Mouse (Mus musculus): ENCODE measurements around the gene 1700001P01Rik. TPM values are rescaled to one million over a fixed set of nuclear protein-coding genes. Genes with fewer than 3 reads are reported as not detected.
"Not testable (repeated sequence)": the region's sequence is repeated elsewhere in the genome, so short reads cannot be mapped to it uniquely, and the experiment has no call there.

1700001P01Rik gene
- total and polyA plus RNA-seq, 2 experiments from 2014 or later = not detected

DNA sequence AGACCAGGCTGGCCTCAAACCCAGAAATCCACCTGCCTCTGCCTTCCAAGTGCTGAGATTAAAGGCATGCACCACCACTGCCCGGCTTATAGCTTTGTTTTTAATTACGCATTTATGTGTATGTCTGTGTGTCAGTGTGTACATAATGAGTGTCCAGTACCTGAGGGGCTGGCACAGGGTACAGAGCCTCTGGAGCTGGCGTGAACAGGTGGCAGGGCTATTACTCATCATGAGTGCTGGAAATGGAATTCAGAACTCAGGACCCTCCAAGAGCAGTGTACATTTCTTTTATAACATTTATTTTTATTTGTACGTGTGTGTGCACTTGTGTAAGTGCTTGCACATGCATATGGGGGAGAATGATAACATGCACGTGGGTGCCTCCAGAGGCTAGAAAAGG, 39.1 kb downstream of the 1700001P01Rik start:
- no peaks in the 10 kb centered on the region for H3K27me3 ChIP-seq (ENCODE audit: insufficient read depth, low read length)
- H3K4me1 ChIP-seq (ENCODE audit: insufficient read depth, low read length) = no peaks in the 10 kb centered on the region
- H3K4me2 ChIP-seq (ENCODE audit: low read depth, low read length) = no peak overlapping the region
- H3K27ac ChIP-seq = no peak overlapping the region
- H3K9me3 ChIP-seq (ENCODE audit: low read length) = no peaks in the 10 kb centered on the region
- WGBS = 87% methylated on average over 5 of the region's 5 CpGs
- H3K9ac ChIP-seq (replicated peaks; ENCODE audit: low read length) = no peak overlapping the region
- peaks cover 8% of the 10 kb centered on the region for H3K36me3 ChIP-seq (ENCODE audit: insufficient read depth, low read length)
- DNase-seq (ENCODE audit: low spot score) = no peak
- H3K4me3 ChIP-seq (ENCODE audit: low read length) = no peak overlapping the region
- no peak for TF ChIP-seq CTCF (IDR thresholded peaks at IDR 0.05; ENCODE audit: low read depth)
- no peak for ATAC-seq

DNA sequence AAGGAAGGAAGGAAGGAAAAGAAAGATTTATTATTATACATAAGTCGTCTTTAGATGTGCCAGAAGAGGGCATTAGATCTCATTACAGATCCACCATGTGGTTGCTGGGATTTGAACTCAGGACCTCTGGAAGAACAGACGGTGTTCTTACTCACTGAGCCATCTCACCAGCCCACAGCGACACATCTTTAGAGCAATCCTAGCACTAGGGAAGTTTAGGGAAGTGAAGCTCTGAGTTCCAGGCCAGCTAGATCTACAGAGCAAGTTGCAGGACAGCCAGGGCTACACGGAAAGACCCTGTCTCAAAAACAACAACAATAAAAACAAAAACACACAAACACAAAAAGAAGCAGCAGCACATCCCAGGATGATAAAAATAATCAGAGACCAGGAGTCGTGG, 40.9 kb downstream of the 1700001P01Rik start:
- not testable (repeated sequence) for H3K4me1 ChIP-seq (ENCODE audit: insufficient read depth, low read length); DNase-seq (ENCODE audit: low spot score); H3K9ac ChIP-seq (replicated peaks; ENCODE audit: low read length); H3K4me2 ChIP-seq (ENCODE audit: low read depth, low read length); H3K27me3 ChIP-seq (ENCODE audit: insufficient read depth, low read length); H3K4me3 ChIP-seq (ENCODE audit: low read length); ATAC-seq; H3K9me3 ChIP-seq (ENCODE audit: low read length); H3K27ac ChIP-seq
- H3K36me3 ChIP-seq (ENCODE audit: insufficient read depth, low read length) = peaks cover 20% of the 10 kb centered on the region
- WGBS = 89% methylated on average over 5 of the region's 5 CpGs

DNA sequence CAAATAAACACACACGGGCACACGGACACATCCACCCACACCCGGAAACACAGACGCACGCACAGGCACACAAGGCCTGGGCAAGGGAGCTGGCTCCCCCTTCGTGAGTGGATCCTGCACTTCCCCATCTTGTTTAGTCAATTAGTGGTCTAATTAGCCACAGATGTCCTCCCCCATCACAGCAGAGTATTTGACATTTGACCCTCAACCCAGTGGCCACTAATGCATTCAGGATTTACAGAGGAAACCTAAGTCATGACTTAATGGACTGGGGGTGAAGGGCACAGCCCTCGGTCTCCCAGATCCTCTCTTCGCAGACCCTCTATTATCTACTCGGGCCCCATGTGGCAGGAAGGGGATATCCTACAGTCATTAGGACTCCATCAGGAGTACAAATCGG, 42.0 kb downstream of the 1700001P01Rik start:
- no peaks in the 10 kb centered on the region for H3K27me3 ChIP-seq (ENCODE audit: insufficient read depth, low read length)
- H3K4me2 ChIP-seq (ENCODE audit: low read depth, low read length) = no peak overlapping the region
- no peak overlapping the region for H3K4me3 ChIP-seq (ENCODE audit: low read length)
- 60% methylated on average over 10 of the region's 10 CpGs for WGBS
- H3K9ac ChIP-seq (replicated peaks; ENCODE audit: low read length) = no peak overlapping the region
- H3K4me1 ChIP-seq (ENCODE audit: insufficient read depth, low read length) = no peaks in the 10 kb centered on the region
- no peak for ATAC-seq
- no peak for TF ChIP-seq CTCF (IDR thresholded peaks at IDR 0.05; ENCODE audit: low read depth)
- H3K36me3 ChIP-seq (ENCODE audit: insufficient read depth, low read length) = peaks cover 27% of the 10 kb centered on the region
- DNase-seq (ENCODE audit: low spot score) = no peak
- no peaks in the 10 kb centered on the region for H3K9me3 ChIP-seq (ENCODE audit: low read length)
- H3K27ac ChIP-seq = no peak overlapping the region

DNA sequence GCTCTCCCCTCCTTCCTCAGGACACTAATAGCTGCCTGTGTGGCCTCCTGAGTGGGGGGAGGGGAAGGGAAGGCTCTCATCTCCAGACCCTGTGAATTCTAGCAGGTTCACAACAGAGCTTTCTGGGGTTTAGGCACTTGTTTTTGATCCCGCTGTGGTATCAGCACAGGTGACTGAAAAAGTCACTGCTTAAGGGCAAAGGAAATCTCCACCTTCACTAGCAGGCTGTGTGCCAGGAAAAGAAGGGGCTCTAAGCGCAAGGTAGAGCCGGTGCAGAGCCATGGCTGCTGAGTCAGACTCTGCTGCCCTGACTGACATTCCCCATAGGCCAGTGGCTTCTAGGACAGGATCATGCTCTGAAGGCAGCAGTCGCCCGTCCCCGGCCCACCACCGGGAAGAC, 47.0 kb downstream of the 1700001P01Rik start:
- no peaks in the 10 kb centered on the region for H3K27me3 ChIP-seq (ENCODE audit: insufficient read depth, low read length)
- H3K4me1 ChIP-seq (ENCODE audit: insufficient read depth, low read length) = no peaks in the 10 kb centered on the region
- H3K36me3 ChIP-seq (ENCODE audit: insufficient read depth, low read length) = peaks cover 65% of the 10 kb centered on the region
- H3K9me3 ChIP-seq (ENCODE audit: low read length) = no peaks in the 10 kb centered on the region
- H3K9ac ChIP-seq (replicated peaks; ENCODE audit: low read length) = no peak overlapping the region
- H3K27ac ChIP-seq = no peak overlapping the region
- DNase-seq (ENCODE audit: low spot score) (no peak), ATAC-seq (no peak)
- no peak for TF ChIP-seq CTCF (IDR thresholded peaks at IDR 0.05; ENCODE audit: low read depth)
- H3K4me3 ChIP-seq (ENCODE audit: low read length) = no peak overlapping the region
- no peak overlapping the region for H3K4me2 ChIP-seq (ENCODE audit: low read depth, low read length)
- WGBS = 94% methylated on average over 7 of the region's 7 CpGs

DNA sequence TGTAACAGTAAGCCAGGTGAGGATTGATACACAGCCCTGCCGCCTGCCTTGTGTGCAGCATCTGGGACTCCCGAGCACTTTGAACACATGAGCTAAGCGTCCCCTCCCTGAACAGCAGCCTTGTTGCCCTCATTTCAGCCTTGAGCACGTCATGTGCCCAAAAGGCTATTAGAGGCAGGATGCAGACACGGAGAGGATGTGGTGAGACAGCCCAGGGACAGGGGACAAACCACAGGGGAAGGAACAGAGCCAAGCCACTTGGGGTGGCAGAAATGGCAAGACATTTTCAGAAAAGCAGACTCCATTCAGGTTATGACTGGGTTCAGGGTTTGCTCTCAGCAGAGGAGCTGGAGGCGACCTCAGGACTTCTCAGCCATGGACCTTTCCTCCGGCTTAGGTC, 47.4 kb downstream of the 1700001P01Rik start:
- H3K9me3 ChIP-seq (ENCODE audit: low read length) = no peaks in the 10 kb centered on the region
- no peaks in the 10 kb centered on the region for H3K27me3 ChIP-seq (ENCODE audit: insufficient read depth, low read length)
- WGBS = 87% methylated on average over 7 of the region's 7 CpGs
- ATAC-seq = no peak
- H3K4me2 ChIP-seq (ENCODE audit: low read depth, low read length) = no peak overlapping the region
- peaks cover 69% of the 10 kb centered on the region for H3K36me3 ChIP-seq (ENCODE audit: insufficient read depth, low read length)
- H3K27ac ChIP-seq = no peak overlapping the region
- no peak overlapping the region for H3K4me3 ChIP-seq (ENCODE audit: low read length)
- DNase-seq (ENCODE audit: low spot score) = no peak
- no peak overlapping the region for H3K9ac ChIP-seq (replicated peaks; ENCODE audit: low read length)
- no peaks in the 10 kb centered on the region for H3K4me1 ChIP-seq (ENCODE audit: insufficient read depth, low read length)
- no peak for TF ChIP-seq CTCF (IDR thresholded peaks at IDR 0.05; ENCODE audit: low read depth)

DNA sequence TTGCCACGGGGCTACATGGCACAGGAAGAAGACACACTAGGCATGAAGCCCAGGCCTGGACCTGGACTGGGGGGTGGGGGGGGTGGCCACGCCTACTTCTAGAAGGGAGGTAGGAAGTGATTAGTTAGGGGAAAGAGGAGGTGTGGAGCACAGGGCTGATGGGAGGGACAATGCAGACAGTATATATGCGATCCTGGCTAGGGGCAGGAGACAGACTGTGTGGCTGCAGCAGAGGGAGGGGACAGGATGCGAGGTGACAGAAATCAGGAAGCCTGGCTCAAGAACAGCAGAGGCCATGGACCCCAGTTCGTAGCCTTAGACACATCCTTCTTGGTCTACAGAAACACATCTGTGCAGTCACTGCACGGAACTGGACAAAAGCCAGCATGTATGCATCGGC, 52.0 kb downstream of the 1700001P01Rik start:
- no peak overlapping the region for H3K27ac ChIP-seq
- ATAC-seq (no peak), DNase-seq (ENCODE audit: low spot score) (no peak)
- H3K4me2 ChIP-seq (ENCODE audit: low read depth, low read length) = no peak overlapping the region
- no peak for TF ChIP-seq CTCF (IDR thresholded peaks at IDR 0.05; ENCODE audit: low read depth)
- H3K9ac ChIP-seq (replicated peaks; ENCODE audit: low read length) = no peak overlapping the region
- no peaks in the 10 kb centered on the region for H3K9me3 ChIP-seq (ENCODE audit: low read length)
- no peaks in the 10 kb centered on the region for H3K27me3 ChIP-seq (ENCODE audit: insufficient read depth, low read length)
- H3K4me1 ChIP-seq (ENCODE audit: insufficient read depth, low read length) = no peaks in the 10 kb centered on the region
- 77% methylated on average over 7 of the region's 7 CpGs for WGBS
- no peak overlapping the region for H3K4me3 ChIP-seq (ENCODE audit: low read length)
- peaks cover 80% of the 10 kb centered on the region for H3K36me3 ChIP-seq (ENCODE audit: insufficient read depth, low read length)

Small RNA genes lying within 50 kb of the gene (microRNA-seq; reads per million reads assigned to microRNA genes)
- gene Mir8102 = 0 reads per million in 2 experiments

Other genes with a start within 250 kb of the 1700001P01Rik start
- 104 and 141 TPM in 2 replicates for gene Srcin1, start 199.7 kb downstream of the 1700001P01Rik start, total RNA-seq (2014; rRNA removed)
- 14.3 and 14.7 TPM in 2 replicates for gene Srcin1, start 199.7 kb downstream of the 1700001P01Rik start, polyA plus RNA-seq (2015; fragmentation: Nextera tagmentation; extraction: Ambion mirVana)
- 11.0 and 12.0 TPM in 2 replicates for gene Epop, start 146.2 kb downstream of the 1700001P01Rik start, total RNA-seq (2014; rRNA removed)
- gene Epop, start 146.2 kb downstream of the 1700001P01Rik start, polyA plus RNA-seq (2015; fragmentation: Nextera tagmentation; extraction: Ambion mirVana) = 2.3 and 2.4 TPM in 2 replicates
- 43.9 and 60.8 TPM in 2 replicates for gene Mllt6, start 112.5 kb downstream of the 1700001P01Rik start, total RNA-seq (2014; rRNA removed)
- 1.5 and 1.7 TPM in 2 replicates for gene Mllt6, start 112.5 kb downstream of the 1700001P01Rik start, polyA plus RNA-seq (2015; fragmentation: Nextera tagmentation; extraction: Ambion mirVana)
- 21.2 and 24.0 TPM in 2 replicates for gene Cisd3, start 90.1 kb downstream of the 1700001P01Rik start, total RNA-seq (2014; rRNA removed)
- gene Cisd3, start 90.1 kb downstream of the 1700001P01Rik start, polyA plus RNA-seq (2015; fragmentation: Nextera tagmentation; extraction: Ambion mirVana) = 47.6 and 52.0 TPM in 2 replicates
- gene Pcgf2, start 75.4 kb downstream of the 1700001P01Rik start, total RNA-seq (2014; rRNA removed) = 11.3 and 18.0 TPM in 2 replicates
- gene Pcgf2, start 75.4 kb downstream of the 1700001P01Rik start, polyA plus RNA-seq (2015; fragmentation: Nextera tagmentation; extraction: Ambion mirVana) = 13.3 and 14.8 TPM in 2 replicates
- gene Psmb3, start 72.5 kb downstream of the 1700001P01Rik start, total RNA-seq (2014; rRNA removed) = 453 and 498 TPM in 2 replicates
- 499 and 523 TPM in 2 replicates for gene Psmb3, start 72.5 kb downstream of the 1700001P01Rik start, polyA plus RNA-seq (2015; fragmentation: Nextera tagmentation; extraction: Ambion mirVana)
- gene Pip4k2b, start 31.2 kb downstream of the 1700001P01Rik start, total RNA-seq (2014; rRNA removed) = 127 TPM in 2 replicates
- 4.3 and 5.1 TPM in 2 replicates for gene Pip4k2b, start 31.2 kb downstream of the 1700001P01Rik start, polyA plus RNA-seq (2015; fragmentation: Nextera tagmentation; extraction: Ambion mirVana)
- 13.3 and 14.2 TPM in 2 replicates for gene Cwc25, start 9.4 kb downstream of the 1700001P01Rik start, total RNA-seq (2014; rRNA removed)
- 11.9 and 12.9 TPM in 2 replicates for gene Cwc25, start 9.4 kb downstream of the 1700001P01Rik start, polyA plus RNA-seq (2015; fragmentation: Nextera tagmentation; extraction: Ambion mirVana)
- gene Rpl23, start 6.5 kb upstream of the 1700001P01Rik start, total RNA-seq (2014; rRNA removed) = 124 and 141 TPM in 2 replicates
- 351 and 362 TPM in 2 replicates for gene Rpl23, start 6.5 kb upstream of the 1700001P01Rik start, polyA plus RNA-seq (2015; fragmentation: Nextera tagmentation; extraction: Ambion mirVana)
- 177 and 187 TPM in 2 replicates for gene Lasp1, start 23.1 kb upstream of the 1700001P01Rik start, total RNA-seq (2014; rRNA removed)
- 121 and 137 TPM in 2 replicates for gene Lasp1, start 23.1 kb upstream of the 1700001P01Rik start, polyA plus RNA-seq (2015; fragmentation: Nextera tagmentation; extraction: Ambion mirVana)
- gene B230217C12Rik, start 64.9 kb upstream of the 1700001P01Rik start, total RNA-seq (2014; rRNA removed) = 29.4 and 30.0 TPM in 2 replicates
- 31.6 and 32.3 TPM in 2 replicates for gene B230217C12Rik, start 64.9 kb upstream of the 1700001P01Rik start, polyA plus RNA-seq (2015; fragmentation: Nextera tagmentation; extraction: Ambion mirVana)
- gene Fbxo47, start 108.2 kb upstream of the 1700001P01Rik start, total RNA-seq (2014; rRNA removed) = 0.47 and 1.2 TPM in 2 replicates
- 0.34 and 0.36 TPM in 2 replicates for gene Fbxo47, start 108.2 kb upstream of the 1700001P01Rik start, polyA plus RNA-seq (2015; fragmentation: Nextera tagmentation; extraction: Ambion mirVana)
- gene Plxdc1, start 210.5 kb upstream of the 1700001P01Rik start, total RNA-seq (2014; rRNA removed) = 1.5 and 3.8 TPM in 2 replicates
- gene Plxdc1, start 210.5 kb upstream of the 1700001P01Rik start, polyA plus RNA-seq (2015; fragmentation: Nextera tagmentation; extraction: Ambion mirVana) = 4.2 and 4.6 TPM in 2 replicates
- gene Arl5c, start 220.3 kb upstream of the 1700001P01Rik start, total RNA-seq (2014; rRNA removed) = 2.0 and 2.6 TPM in 2 replicates
- gene Arl5c, start 220.3 kb upstream of the 1700001P01Rik start, polyA plus RNA-seq (2015; fragmentation: Nextera tagmentation; extraction: Ambion mirVana) = 3.6 and 4.8 TPM in 2 replicates
- 83.4 and 84.4 TPM in 2 replicates for gene Cacnb1, start 247.1 kb upstream of the 1700001P01Rik start, total RNA-seq (2014; rRNA removed)
- gene Cacnb1, start 247.1 kb upstream of the 1700001P01Rik start, polyA plus RNA-seq (2015; fragmentation: Nextera tagmentation; extraction: Ambion mirVana) = 43.1 and 51.0 TPM in 2 replicates

Measured in hindbrain, postnatal 0 days (tissue).